Mouse (Mus musculus): Measurements from ENCODE around the gene Trip10. TPM values are rescaled to one million over a fixed set of nuclear protein-coding genes. Genes with fewer than 3 reads are reported as not detected.

Trip10 gene
- polyA plus RNA-seq, 1 experiment from 2014 or later: 26.3 TPM

DNA sequence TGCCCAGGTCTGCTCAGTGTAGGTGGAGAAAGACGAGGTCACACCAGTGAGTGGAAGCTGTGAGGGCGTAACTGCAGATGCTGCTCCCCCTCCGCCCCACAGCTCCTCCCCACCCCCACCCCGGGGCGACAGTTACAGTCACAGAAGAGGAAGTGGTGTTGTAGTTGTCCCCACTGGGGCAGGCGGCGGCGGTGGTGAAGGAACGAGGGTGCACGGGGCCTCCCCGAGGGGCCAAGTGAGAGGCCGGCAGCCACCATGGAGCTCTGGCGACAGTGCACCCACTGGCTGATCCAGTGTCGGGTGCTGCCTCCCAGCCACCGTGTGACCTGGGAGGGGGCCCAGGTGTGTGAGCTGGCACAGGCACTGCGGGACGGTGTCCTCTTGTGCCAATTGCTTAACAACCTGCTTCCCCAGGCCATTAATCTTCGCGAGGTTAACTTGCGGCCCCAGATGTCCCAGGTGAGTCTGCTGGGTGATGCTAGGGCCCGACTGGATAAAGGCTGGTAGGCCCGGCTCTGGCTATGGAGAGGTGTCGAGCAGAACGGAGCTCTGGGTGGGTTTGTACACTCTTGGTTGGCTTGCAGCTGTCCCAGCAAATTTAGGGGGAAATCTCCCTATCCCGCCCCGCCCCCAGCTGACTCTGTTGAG, 29.8 kb downstream of the Trip10 start, which contains the start of gene Vav1:
Gene Vav1 (plus strand): TSS at position 158 of the 648 bp plus-strand sequence.
- WGBS: 50% methylated on average over 26 of the region's 26 CpGs
- Histone ChIP-seq H3K4me3 (ENCODE audit: low read depth, low read length) (no peak within 1 kb of the TSS), H3K9ac (ENCODE audit: low read depth, low read length) (no peak within 1 kb of the TSS), H3K27me3 (replicated peaks; ENCODE audit: control insufficient read depth, insufficient read depth, low read length) (no peaks in the 10 kb centered on the region), H3K36me3 (ENCODE audit: control insufficient read depth, insufficient read depth) (no peaks in the 10 kb centered on the region), H3K9me3 (ENCODE audit: control insufficient read depth) (no peaks in the 10 kb centered on the region), H3K4me1 (replicated peaks; ENCODE audit: control insufficient read depth, insufficient read depth, low read length) (0 out of 2 replicates have a peak, but pooled peaks cover 6% of the 10 kb centered on the region), H3K27ac (ENCODE audit: low read depth, low read length) (no peak within 1 kb of the TSS), H3K4me2 (replicated peaks; ENCODE audit: low read depth) (no peak within 1 kb of the TSS; the same call in 1 of the 2 replicates)
- TF ChIP-seq CTCF (IDR thresholded peaks at IDR 0.05; ENCODE audit: low read depth): no peak
- ATAC-seq: no peak

DNA sequence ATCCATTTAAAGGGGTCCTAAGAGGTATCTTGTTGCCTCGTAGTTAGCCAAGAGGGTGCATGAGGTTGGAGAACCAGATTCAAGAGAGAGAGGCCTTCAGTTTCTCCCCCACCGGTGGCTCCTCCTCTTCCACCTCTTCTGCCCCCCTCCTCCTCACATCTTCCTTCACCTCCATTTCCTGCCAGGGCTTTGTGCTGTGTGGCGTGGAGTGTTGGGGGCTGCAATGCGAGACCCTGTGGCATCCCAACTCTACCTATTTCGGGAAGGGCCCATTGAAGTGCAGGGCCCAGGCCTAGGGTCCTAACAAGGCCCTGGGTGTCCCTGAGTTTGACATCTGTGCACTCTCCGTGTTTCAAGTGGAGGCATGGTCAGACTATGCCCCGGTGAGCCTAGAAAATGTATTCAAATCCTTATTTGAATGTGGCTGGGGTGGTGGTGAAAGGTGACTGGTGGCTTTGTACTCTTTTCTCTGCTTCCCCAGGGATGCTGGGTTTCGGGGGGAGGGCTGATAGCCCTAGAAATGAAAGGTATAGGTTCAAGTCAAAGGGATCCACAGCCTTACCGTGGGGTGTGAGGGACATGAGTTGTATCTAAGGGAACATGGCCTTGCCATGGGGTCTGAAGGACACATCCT, 30.5 kb downstream of the Trip10 start:
- Histone ChIP-seq H3K9ac (ENCODE audit: low read depth, low read length) (no peak overlapping the region), H3K27ac (ENCODE audit: low read depth, low read length) (no peak overlapping the region), H3K36me3 (ENCODE audit: control insufficient read depth, insufficient read depth) (no peaks in the 10 kb centered on the region), H3K9me3 (ENCODE audit: control insufficient read depth) (no peaks in the 10 kb centered on the region), H3K27me3 (replicated peaks; ENCODE audit: control insufficient read depth, insufficient read depth, low read length) (no peaks in the 10 kb centered on the region), H3K4me2 (replicated peaks; ENCODE audit: low read depth) (no peak overlapping the region; the same call in 1 of the 2 replicates), H3K4me1 (replicated peaks; ENCODE audit: control insufficient read depth, insufficient read depth, low read length) (0 out of 2 replicates have a peak, but pooled peaks cover 6% of the 10 kb centered on the region), H3K4me3 (ENCODE audit: low read depth, low read length) (no peak overlapping the region)
- whole genome bisulfite sequencing: 65% methylated on average over 9 of the region's 9 CpGs
- no peak for TF ChIP-seq CTCF (IDR thresholded peaks at IDR 0.05; ENCODE audit: low read depth)
- ATAC-seq: no peak

DNA sequence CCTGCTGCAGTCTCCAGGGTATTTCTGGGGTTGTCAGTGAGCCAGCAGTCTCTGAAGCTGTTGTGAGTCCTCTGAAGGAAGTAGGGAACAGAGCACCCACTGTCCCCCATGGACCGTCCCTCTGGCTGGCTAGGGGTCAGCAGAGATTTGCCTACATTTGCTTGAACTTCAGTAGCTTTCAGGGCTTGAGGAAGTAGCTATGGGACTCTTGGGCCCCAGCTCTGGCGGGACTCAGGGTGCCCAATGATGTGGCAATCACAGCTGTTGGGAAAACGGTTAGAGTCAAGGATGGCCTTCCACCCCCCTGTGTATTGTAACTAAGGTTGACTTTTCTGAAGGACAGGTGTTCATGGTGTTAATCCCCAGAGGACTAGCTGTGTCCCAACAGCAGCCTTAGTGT, 31.2 kb downstream of the Trip10 start:
- H3K4me2 ChIP-seq (replicated peaks; ENCODE audit: low read depth): no peak overlapping the region
- no peak overlapping the region for H3K9ac ChIP-seq (ENCODE audit: low read depth, low read length)
- 57% methylated on average over 3 of the region's 3 CpGs for WGBS
- no peak overlapping the region for H3K27ac ChIP-seq (ENCODE audit: low read depth, low read length)
- no peaks in the 10 kb centered on the region for H3K27me3 ChIP-seq (replicated peaks; ENCODE audit: control insufficient read depth, insufficient read depth, low read length)
- H3K36me3 ChIP-seq (ENCODE audit: control insufficient read depth, insufficient read depth): no peaks in the 10 kb centered on the region
- H3K9me3 ChIP-seq (ENCODE audit: control insufficient read depth): no peaks in the 10 kb centered on the region
- TF ChIP-seq CTCF (IDR thresholded peaks at IDR 0.05; ENCODE audit: low read depth): no peak
- no peak for ATAC-seq
- 0 out of 2 replicates have a peak, but pooled peaks cover 6% of the 10 kb centered on the region for H3K4me1 ChIP-seq (replicated peaks; ENCODE audit: control insufficient read depth, insufficient read depth, low read length)
- H3K4me3 ChIP-seq (ENCODE audit: low read depth, low read length): no peak overlapping the region

DNA sequence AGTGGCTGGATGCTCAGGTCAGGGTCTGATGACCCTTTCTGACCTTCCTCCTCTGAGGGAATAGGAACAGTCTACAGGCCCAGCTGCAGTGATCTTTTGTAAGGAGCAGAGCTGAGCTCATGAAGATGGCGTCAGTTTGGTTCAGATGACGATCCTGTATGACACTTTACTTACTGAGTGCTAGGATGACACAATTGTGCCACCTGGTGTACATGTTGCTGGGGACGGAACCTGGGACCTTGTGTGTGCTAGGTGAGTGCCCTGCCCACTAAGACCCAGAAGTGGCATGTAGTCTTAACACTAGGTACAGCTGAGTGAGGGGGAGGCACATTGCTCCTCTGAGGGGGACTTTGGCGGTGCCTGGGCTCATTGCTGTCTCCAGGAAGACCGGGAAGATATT, 34.7 kb downstream of the Trip10 start:
- Histone ChIP-seq H3K9me3 (ENCODE audit: control insufficient read depth) (no peaks in the 10 kb centered on the region), H3K4me3 (ENCODE audit: low read depth, low read length) (no peak overlapping the region), H3K4me1 (replicated peaks; ENCODE audit: control insufficient read depth, insufficient read depth, low read length) (no peaks in the 10 kb centered on the region), H3K27me3 (replicated peaks; ENCODE audit: control insufficient read depth, insufficient read depth, low read length) (no peaks in the 10 kb centered on the region), H3K9ac (ENCODE audit: low read depth, low read length) (no peak overlapping the region), H3K27ac (ENCODE audit: low read depth, low read length) (no peak overlapping the region), H3K4me2 (replicated peaks; ENCODE audit: low read depth) (no peak overlapping the region), H3K36me3 (ENCODE audit: control insufficient read depth, insufficient read depth) (no peaks in the 10 kb centered on the region)
- peak; percentile 48 for TF ChIP-seq CTCF (IDR thresholded peaks at IDR 0.05; ENCODE audit: low read depth)
- ATAC-seq: no peak
- 71% methylated on average over 5 of the region's 5 CpGs for WGBS

DNA sequence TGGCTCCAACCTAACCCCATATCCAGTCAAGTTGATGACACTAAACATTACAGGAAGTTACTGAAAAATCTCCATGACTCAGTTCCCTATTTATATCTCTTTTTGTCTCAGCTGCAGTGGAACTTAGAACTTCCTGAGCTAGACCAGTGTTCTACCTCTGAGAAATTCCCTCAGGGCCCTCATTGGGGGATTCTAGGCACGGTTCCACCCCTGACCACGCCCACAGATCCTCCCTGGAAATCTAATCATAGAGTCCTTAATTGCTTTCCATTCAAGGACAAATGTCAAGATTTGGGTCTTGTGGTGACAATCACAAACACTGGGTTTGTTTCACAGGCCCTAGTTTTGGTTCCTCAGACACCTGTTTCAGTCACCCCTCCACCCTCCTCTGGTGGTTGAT, 35.8 kb downstream of the Trip10 start:
- Histone ChIP-seq H3K27ac (ENCODE audit: low read depth, low read length) (no peak overlapping the region), H3K4me2 (replicated peaks; ENCODE audit: low read depth) (no peak overlapping the region), H3K27me3 (replicated peaks; ENCODE audit: control insufficient read depth, insufficient read depth, low read length) (no peaks in the 10 kb centered on the region), H3K4me3 (ENCODE audit: low read depth, low read length) (no peak overlapping the region), H3K9ac (ENCODE audit: low read depth, low read length) (no peak overlapping the region), H3K36me3 (ENCODE audit: control insufficient read depth, insufficient read depth) (no peaks in the 10 kb centered on the region), H3K9me3 (ENCODE audit: control insufficient read depth) (no peaks in the 10 kb centered on the region), H3K4me1 (replicated peaks; ENCODE audit: control insufficient read depth, insufficient read depth, low read length) (no peaks in the 10 kb centered on the region)
- WGBS: 48% methylated on average over 2 of the region's 2 CpGs
- no peak for TF ChIP-seq CTCF (IDR thresholded peaks at IDR 0.05; ENCODE audit: low read depth)
- ATAC-seq: no peak

DNA sequence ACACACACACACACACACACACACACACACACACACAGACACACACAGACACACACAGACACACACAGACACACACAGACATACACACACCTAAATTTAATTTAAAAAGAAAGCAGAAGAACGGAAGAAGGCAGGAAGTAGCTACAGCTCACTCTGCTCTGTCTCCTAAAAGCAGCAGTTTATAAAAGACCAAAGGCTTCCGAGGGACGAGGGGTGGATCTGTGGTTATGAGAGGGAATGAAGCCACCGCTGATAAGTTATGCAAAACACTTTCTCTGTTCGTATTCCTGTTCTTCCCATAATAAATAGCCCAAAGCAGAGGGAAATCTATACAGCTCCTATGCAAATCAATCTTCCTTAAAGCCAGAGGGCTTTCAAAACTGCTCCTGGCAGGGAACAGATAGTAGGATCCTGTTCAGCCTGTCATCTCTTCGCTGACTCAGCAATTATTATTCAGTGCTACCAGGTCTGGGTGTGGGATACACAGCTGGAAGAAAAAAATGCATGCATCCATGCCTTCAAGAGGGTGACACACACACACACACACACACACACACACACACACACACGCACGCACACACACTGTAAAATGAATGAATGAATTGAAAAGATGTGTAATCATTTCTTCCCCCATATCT, 37.6 kb downstream of the Trip10 start:
- no peak for TF ChIP-seq CTCF (IDR thresholded peaks at IDR 0.05; ENCODE audit: low read depth)
- Histone ChIP-seq H3K27me3 (replicated peaks; ENCODE audit: control insufficient read depth, insufficient read depth, low read length) (no peaks in the 10 kb centered on the region), H3K27ac (ENCODE audit: low read depth, low read length) (no peak overlapping the region), H3K36me3 (ENCODE audit: control insufficient read depth, insufficient read depth) (no peaks in the 10 kb centered on the region), H3K9me3 (ENCODE audit: control insufficient read depth) (no peaks in the 10 kb centered on the region), H3K4me1 (replicated peaks; ENCODE audit: control insufficient read depth, insufficient read depth, low read length) (no peaks in the 10 kb centered on the region), H3K9ac (ENCODE audit: low read depth, low read length) (no peak overlapping the region), H3K4me3 (ENCODE audit: low read depth, low read length) (no peak overlapping the region), H3K4me2 (replicated peaks; ENCODE audit: low read depth) (no peak overlapping the region)
- WGBS: 53% methylated on average over 8 of the region's 8 CpGs
- ATAC-seq: no peak
